Mouse (Mus musculus): ENCODE data around the gene Actr2. TPM values are rescaled to one million over a fixed set of nuclear protein-coding genes. Genes with fewer than 3 reads are reported as not detected.
"Not testable (repeated sequence)": the region's sequence is repeated elsewhere in the genome, so short reads cannot be mapped to it uniquely, and the experiment has no call there.

Gene Actr2
- polyA plus RNA-seq, 1 experiment: 60.4 TPM

- Histone ChIP-seq H3K4me1 (ENCODE audit: control insufficient read depth, insufficient read depth, insufficient read length, low read length) (no peaks in the 10 kb centered on the region), H3K27ac (replicated peaks; ENCODE audit: low read depth, low read length) (no peak overlapping the region), H3K4me3 (ENCODE audit: insufficient read depth, low read depth, low read length) (no peak overlapping the region)
These were observed 39.9 kb downstream of the Actr2 start for GRCm38 (mm10) chr11:20072826-20073225.

- Histone ChIP-seq H3K4me3 (ENCODE audit: insufficient read depth, low read depth, low read length) (no peak overlapping the region), H3K4me1 (ENCODE audit: control insufficient read depth, insufficient read depth, insufficient read length, low read length) (no peaks in the 10 kb centered on the region), H3K27ac (replicated peaks; ENCODE audit: low read depth, low read length) (no peak overlapping the region)
These were observed 40.5 kb downstream of the Actr2 start for GRCm38 (mm10) chr11:20072174-20072573.

GRCm38 (mm10) chr11:20068346-20069004 lies 44.2 kb downstream of the Actr2 start:
- Histone ChIP-seq H3K4me1 (ENCODE audit: control insufficient read depth, insufficient read depth, insufficient read length, low read length) (no peaks in the 10 kb centered on the region), H3K27ac (replicated peaks; ENCODE audit: low read depth, low read length) (no peak overlapping the region), H3K4me3 (ENCODE audit: insufficient read depth, low read depth, low read length) (no peak overlapping the region)

- no peaks in the 10 kb centered on the region for H3K4me1 ChIP-seq (ENCODE audit: control insufficient read depth, insufficient read depth, insufficient read length, low read length)
- H3K4me3 ChIP-seq (ENCODE audit: insufficient read depth, low read depth, low read length): no peak overlapping the region
- H3K27ac ChIP-seq (replicated peaks; ENCODE audit: low read depth, low read length): no peak overlapping the region
These were observed 45.2 kb downstream of the Actr2 start for GRCm38 (mm10) chr11:20067521-20067920.

GRCm38 (mm10) chr11:20066106-20066505 lies 46.6 kb downstream of the Actr2 start:
- no peaks in the 10 kb centered on the region for H3K4me1 ChIP-seq (ENCODE audit: control insufficient read depth, insufficient read depth, insufficient read length, low read length)
- no peak overlapping the region for H3K27ac ChIP-seq (replicated peaks; ENCODE audit: low read depth, low read length)
- no peak overlapping the region for H3K4me3 ChIP-seq (ENCODE audit: insufficient read depth, low read depth, low read length)

GRCm38 (mm10) chr11:20064926-20065325 lies 47.8 kb downstream of the Actr2 start:
- Histone ChIP-seq H3K27ac (replicated peaks; ENCODE audit: low read depth, low read length) (no peak overlapping the region), H3K4me3 (ENCODE audit: insufficient read depth, low read depth, low read length) (no peak overlapping the region), H3K4me1 (ENCODE audit: control insufficient read depth, insufficient read depth, insufficient read length, low read length) (no peaks in the 10 kb centered on the region)

- H3K4me1 ChIP-seq (ENCODE audit: control insufficient read depth, insufficient read depth, insufficient read length, low read length); H3K27ac ChIP-seq (replicated peaks; ENCODE audit: low read depth, low read length); H3K4me3 ChIP-seq (ENCODE audit: insufficient read depth, low read depth, low read length): not testable (repeated sequence)
These were observed 48.6 kb downstream of the Actr2 start for GRCm38 (mm10) chr11:20064086-20064485.

GRCm38 (mm10) chr11:20062801-20063200 lies 49.9 kb downstream of the Actr2 start:
- not testable (repeated sequence) for H3K4me1 ChIP-seq (ENCODE audit: control insufficient read depth, insufficient read depth, insufficient read length, low read length); H3K27ac ChIP-seq (replicated peaks; ENCODE audit: low read depth, low read length); H3K4me3 ChIP-seq (ENCODE audit: insufficient read depth, low read depth, low read length)

GRCm38 (mm10) chr11:20059736-20060135 lies 53.0 kb downstream of the Actr2 start:
- Histone ChIP-seq H3K27ac (replicated peaks; ENCODE audit: low read depth, low read length) (no peak overlapping the region), H3K4me3 (ENCODE audit: insufficient read depth, low read depth, low read length) (no peak overlapping the region), H3K4me1 (ENCODE audit: control insufficient read depth, insufficient read depth, insufficient read length, low read length) (no peaks in the 10 kb centered on the region)

GRCm38 (mm10) chr11:20057429-20057828 lies 55.3 kb downstream of the Actr2 start:
- no peak overlapping the region for H3K27ac ChIP-seq (replicated peaks; ENCODE audit: low read depth, low read length)
- H3K4me1 ChIP-seq (ENCODE audit: control insufficient read depth, insufficient read depth, insufficient read length, low read length): no peaks in the 10 kb centered on the region
- no peak overlapping the region for H3K4me3 ChIP-seq (ENCODE audit: insufficient read depth, low read depth, low read length)

- Histone ChIP-seq H3K4me1 (ENCODE audit: control insufficient read depth, insufficient read depth, insufficient read length, low read length) (no peaks in the 10 kb centered on the region), H3K27ac (replicated peaks; ENCODE audit: low read depth, low read length) (no peak overlapping the region), H3K4me3 (ENCODE audit: insufficient read depth, low read depth, low read length) (no peak overlapping the region)
These were observed 56.5 kb downstream of the Actr2 start for GRCm38 (mm10) chr11:20056168-20056567.

- no peak overlapping the region for H3K4me3 ChIP-seq (ENCODE audit: insufficient read depth, low read depth, low read length)
- H3K27ac ChIP-seq (replicated peaks; ENCODE audit: low read depth, low read length): no peak overlapping the region
- H3K4me1 ChIP-seq (ENCODE audit: control insufficient read depth, insufficient read depth, insufficient read length, low read length): no peaks in the 10 kb centered on the region
These were observed 58.1 kb downstream of the Actr2 start for GRCm38 (mm10) chr11:20054617-20055016.

- H3K4me3 ChIP-seq (ENCODE audit: insufficient read depth, low read depth, low read length): no peak overlapping the region
- no peaks in the 10 kb centered on the region for H3K4me1 ChIP-seq (ENCODE audit: control insufficient read depth, insufficient read depth, insufficient read length, low read length)
- no peak overlapping the region for H3K27ac ChIP-seq (replicated peaks; ENCODE audit: low read depth, low read length)
These were observed 58.8 kb downstream of the Actr2 start for GRCm38 (mm10) chr11:20053951-20054350.

- no peaks in the 10 kb centered on the region for H3K4me1 ChIP-seq (ENCODE audit: control insufficient read depth, insufficient read depth, insufficient read length, low read length)
- H3K27ac ChIP-seq (replicated peaks; ENCODE audit: low read depth, low read length): no peak overlapping the region
- H3K4me3 ChIP-seq (ENCODE audit: insufficient read depth, low read depth, low read length): no peak overlapping the region
These were observed 59.7 kb downstream of the Actr2 start for GRCm38 (mm10) chr11:20052814-20053536.

GRCm38 (mm10) chr11:20045586-20045985 lies 67.1 kb downstream of the Actr2 start:
- Histone ChIP-seq H3K4me3 (ENCODE audit: insufficient read depth, low read depth, low read length) (no peak overlapping the region), H3K27ac (replicated peaks; ENCODE audit: low read depth, low read length) (no peak overlapping the region), H3K4me1 (ENCODE audit: control insufficient read depth, insufficient read depth, insufficient read length, low read length) (no peaks in the 10 kb centered on the region)

GRCm38 (mm10) chr11:20043256-20043655 lies 69.5 kb downstream of the Actr2 start:
- Histone ChIP-seq H3K27ac (replicated peaks; ENCODE audit: low read depth, low read length) (no peak overlapping the region), H3K4me3 (ENCODE audit: insufficient read depth, low read depth, low read length) (no peak overlapping the region)

More at GRCm38 (mm10) chr11:20043256-20043655, 69.5 kb downstream of the Actr2 start:
- H3K4me1 ChIP-seq (ENCODE audit: control insufficient read depth, insufficient read depth, insufficient read length, low read length): no peaks in the 10 kb centered on the region; the same call in 1 of the 2 replicates
